Mouse (Mus musculus) left cerebral cortex, adult 11 months (tissue): ENCODE measurements at regions not wholly inside any gene's neighbourhood (a gene's known extent, or its start where the extent isn't known, plus 50 kb on each side); places are given as distances from the start of the nearest gene placed in this dataset.
A peak's percentile ranks its signal among the peaks of the same experiment; 100 is the strongest.

Source experiments
- DNase-seq: peaks from one replicate; pipeline ENCODE4 v3.0.0; 2022; ENCODE audit warnings: low spot score

DNA sequence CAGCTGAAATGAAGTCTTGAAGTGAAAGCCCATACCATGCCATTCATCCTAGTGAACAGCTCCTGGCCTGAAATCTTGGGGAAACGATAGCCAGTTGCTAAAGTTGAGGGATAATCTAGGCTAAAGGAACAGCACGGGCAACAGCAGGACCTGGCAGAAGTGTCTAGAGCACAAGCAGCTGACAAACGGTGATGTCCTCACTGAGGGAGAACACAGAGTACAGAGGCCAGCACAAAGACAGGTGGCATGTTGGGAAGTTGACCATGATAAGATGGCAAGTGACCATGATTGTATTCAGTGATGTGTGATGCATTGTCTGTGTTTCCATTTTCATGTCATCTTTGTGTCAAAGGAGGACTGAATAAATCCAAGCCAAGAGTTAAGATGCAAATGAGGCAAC is 212.4 kb upstream of the Ntm start:
- DNase-seq: no peak

GRCm38 (mm10) chr9:30183409-30183808 is 220.5 kb upstream of the Ntm start:
- no peak for DNase-seq

DNA sequence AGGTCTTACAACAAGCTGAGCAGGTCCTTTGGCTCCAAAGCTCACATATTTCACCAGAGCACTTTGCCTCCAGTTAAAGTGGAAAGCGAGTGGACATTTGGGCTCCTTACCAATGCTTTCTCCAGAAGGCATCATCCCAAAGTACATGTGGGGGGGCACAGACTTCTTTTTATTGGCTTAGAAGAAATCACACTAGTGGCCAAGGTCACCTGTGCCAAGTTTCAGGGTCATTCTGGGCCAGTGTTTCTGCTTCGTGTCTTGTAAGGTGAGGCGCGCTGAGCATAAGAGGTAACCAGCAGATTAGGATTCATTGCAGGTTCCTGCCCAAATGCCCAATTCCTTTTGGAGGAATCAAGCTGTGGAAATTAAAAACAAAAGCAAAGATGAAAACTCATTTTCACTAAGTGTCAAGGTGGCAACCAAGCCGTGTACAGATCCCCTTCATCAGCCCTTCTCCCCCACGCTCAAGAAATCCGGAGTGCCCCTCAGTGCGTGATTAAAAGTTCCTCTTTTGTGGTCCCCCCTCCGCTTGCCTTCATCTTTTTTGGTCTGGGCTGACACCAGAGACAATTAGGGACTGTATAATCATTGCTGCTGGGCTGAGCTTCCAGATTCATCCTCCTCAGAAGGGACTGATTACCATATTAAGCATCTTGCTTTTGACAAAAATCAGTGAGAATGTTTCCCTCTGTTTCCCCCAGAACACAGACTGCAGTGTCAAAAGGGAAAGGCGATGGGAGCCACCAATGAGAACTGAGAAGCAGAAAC is 222.2 kb upstream of the Ntm start:
- no peak for DNase-seq

- no peak for DNase-seq
Observed at GRCm38 (mm10) chr9:30186261-30186660, 223.3 kb upstream of the Ntm start.

GRCm38 (mm10) chr9:30190078-30190477 is 227.1 kb upstream of the Ntm start:
- DNase-seq: no peak

GRCm38 (mm10) chr9:30191119-30191518 is 228.2 kb upstream of the Ntm start:
- DNase-seq: peak; percentile 26

GRCm38 (mm10) chr9:30191902-30192301 is 229.0 kb upstream of the Ntm start:
- DNase-seq: no peak

- no peak for DNase-seq
Observed at GRCm38 (mm10) chr9:30194866-30195265, 231.9 kb upstream of the Ntm start.

- DNase-seq: no peak
Observed at GRCm38 (mm10) chr9:30202411-30202810, 224.5 kb upstream of the Snx19 start.

GRCm38 (mm10) chr9:30207631-30208030 is 219.3 kb upstream of the Snx19 start:
- DNase-seq: no peak

GRCm38 (mm10) chr9:30209806-30210205 is 217.1 kb upstream of the Snx19 start:
- no peak for DNase-seq

- peak; percentile 34 for DNase-seq
Observed at GRCm38 (mm10) chr9:30212471-30213075, 214.3 kb upstream of the Snx19 start.

DNA sequence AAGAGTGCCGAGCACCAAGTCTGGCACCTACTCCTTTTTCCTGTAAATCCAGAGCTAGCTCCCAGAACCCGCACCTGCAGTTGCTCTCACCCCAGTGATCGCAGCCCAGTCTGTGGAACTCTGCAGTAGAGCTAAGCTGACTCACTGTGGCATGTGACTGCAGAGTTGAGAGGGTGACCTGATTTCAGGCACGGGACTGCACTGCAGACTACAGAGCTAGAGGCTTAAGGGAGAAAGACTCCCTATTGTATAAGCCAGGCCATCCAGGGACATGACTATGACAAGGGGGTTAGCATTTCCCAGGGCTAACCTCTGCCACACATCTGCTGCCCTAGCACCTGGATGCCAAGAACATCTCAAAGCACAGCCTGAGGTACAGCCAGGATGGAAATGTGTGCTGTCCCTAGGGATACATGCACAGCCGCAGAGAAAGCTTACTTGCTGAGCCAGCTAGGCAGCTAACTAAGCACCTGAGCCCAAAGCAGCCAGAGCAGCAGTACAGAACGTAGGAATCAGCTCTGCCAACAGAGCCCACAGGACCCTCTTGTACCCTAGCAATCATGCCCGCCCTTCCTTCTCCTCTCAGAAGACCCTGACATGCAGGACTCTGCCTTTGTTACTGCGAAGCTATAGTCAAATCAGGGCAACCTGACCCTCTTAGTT is 192.3 kb upstream of the Snx19 start:
- peak; percentile 53 for DNase-seq

- no peak for DNase-seq
Observed at GRCm38 (mm10) chr9:30235791-30236190, 191.1 kb upstream of the Snx19 start.

DNA sequence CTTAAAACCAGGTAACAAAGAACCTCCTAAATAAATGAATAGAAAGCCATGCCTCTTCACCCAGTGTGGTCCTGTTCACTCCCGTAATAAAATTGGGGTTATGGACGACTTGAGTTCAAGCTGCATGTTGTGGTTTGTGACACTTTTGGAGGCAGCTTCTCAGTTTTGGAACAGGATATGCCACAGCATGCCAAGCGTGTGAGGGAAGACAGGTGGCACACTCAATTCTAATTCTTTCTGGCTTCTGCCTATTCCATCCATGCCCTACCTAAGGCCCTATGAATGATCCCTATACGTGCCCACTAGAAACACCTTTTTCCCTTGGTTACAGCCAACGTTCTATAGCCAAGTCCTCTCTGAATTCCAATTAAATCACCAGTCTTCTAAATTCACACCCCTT is 184.8 kb upstream of the Snx19 start:
- DNase-seq: no peak

DNA sequence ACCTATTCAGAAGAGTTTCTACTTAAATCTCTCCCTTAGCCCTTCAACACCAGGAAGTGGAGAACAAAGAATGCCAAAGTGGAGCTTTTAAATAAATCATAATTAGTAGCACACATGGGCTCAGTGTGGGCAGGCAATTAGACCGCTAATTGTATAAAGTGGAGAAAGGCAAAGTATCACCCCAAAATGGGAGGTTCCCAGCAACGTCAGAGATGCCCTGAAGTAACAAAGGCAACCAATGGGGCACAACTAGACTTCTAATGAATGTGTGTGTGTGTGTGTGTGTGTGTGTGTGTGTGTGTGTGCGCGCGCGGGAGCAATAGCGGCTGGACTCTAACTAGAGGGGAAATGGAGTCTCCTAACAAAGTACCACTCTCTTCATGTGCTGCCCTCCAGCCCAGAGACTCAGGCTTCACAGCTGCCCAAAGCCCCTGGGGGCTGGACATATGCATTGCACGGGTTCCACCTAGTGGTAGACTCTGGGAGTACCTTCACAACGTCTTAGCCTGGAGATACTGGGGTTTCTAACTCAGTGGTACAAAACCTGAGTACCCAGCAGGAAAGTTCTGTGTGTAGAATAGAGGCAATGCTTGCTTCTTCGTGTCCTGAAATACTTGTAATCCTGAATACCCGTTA is 162.3 kb upstream of the Snx19 start:
- peak; percentile 33 for DNase-seq

DNA sequence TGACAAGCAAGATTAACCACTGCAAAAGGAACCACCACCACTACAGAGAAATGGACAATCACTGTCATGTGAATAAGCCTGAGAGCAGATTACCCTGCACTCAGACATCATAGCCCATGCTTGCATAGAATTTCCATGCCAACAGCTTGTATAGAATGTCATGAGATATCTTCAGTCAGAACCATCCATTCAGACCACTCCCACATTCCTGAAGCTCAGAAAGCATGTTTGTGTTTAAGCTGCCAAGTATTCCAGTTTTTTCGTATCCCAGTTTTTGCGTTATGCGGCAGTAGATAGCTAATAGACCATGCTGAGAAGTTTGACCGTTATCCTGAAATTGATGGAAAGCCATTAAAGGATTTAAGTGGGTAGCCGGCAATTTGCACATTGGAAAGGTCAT is 155.8 kb upstream of the Snx19 start:
- DNase-seq: no peak

GRCm38 (mm10) chr9:30273836-30274235 is 153.1 kb upstream of the Snx19 start:
- DNase-seq: no peak

DNA sequence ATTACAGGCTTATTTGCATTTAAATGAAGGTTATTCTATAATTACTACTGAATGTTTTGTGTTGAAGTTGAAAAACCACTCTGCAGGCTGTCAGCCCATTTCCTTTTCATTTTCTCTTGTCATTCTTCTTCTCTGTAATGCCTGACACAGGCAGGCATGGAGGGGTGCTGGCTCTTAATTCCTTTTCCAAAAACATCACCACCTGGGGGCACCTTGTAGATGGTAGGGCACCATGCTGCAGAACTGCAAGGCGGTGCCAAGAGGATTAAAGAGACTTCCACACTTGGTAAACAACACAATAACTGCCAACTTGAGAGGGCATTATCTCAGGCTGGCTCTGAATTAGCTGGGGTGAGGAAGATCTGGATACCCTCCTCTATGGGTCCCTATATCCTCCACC is 148.7 kb upstream of the Snx19 start:
- DNase-seq: no peak

GRCm38 (mm10) chr9:30283080-30283770 is 143.7 kb upstream of the Snx19 start:
- DNase-seq: no peak

GRCm38 (mm10) chr9:30283771-30284148 is 143.1 kb upstream of the Snx19 start:
- no peak for DNase-seq
